In genomic region chr17:13408257-13408633, GRCm38 (mm10) we compare ENCODE assay signal across 24 mouse cellular contexts. TPM values are rescaled to one million over a fixed set of nuclear protein-coding genes. Genes with fewer than 3 reads are reported as not detected.
"Had no signal": no experiment of that assay in that cellular context is flagged by ENCODE, and none has a peak within 500 bp of the region (broad histone marks: within the 10 kb centered on the region; RNA-seq: fewer than 3 reads in every experiment).

No protein-coding gene starts in this region.

RNA-seq across cellular contexts. Expression of gene Tcp10c, which starts 53.9 kb away (rescaled TPM):
- total RNA-seq: forebrain, postnatal 0 days; gastrocnemius, adult 18-20 months; gastrocnemius, adult 8-10 months; gastrocnemius, postnatal 14 days; gastrocnemius, postnatal 36 days; heart, adult 2 months; heart, postnatal 10 days; heart, postnatal 25 days; heart, postnatal 4 days; left cerebral cortex, adult 2 months; left cerebral cortex, postnatal 14 days had no signal
- polyA plus RNA-seq: forebrain, postnatal 0 days; heart, embryonic 11.5 days; heart, embryonic 14.5 days; heart, embryonic 16.5 days; hindbrain, embryonic 10.5 days; hindbrain, embryonic 14.5 days; hindbrain, embryonic 16.5 days; inflammation-experienced regulatory T-cells, adult 6 months; kidney, embryonic 15.5 days; limb, embryonic 10.5 days; limb, embryonic 12.5 days; limb, embryonic 14.5 days; liver, embryonic 11.5 days; liver, embryonic 13.5 days had no signal
